Mouse (Mus musculus): ENCODE data around the gene Rgs16. TPM values are rescaled to one million over a fixed set of nuclear protein-coding genes. Genes with fewer than 3 reads are reported as not detected.

Rgs16 gene
- total RNA-seq, 2 experiments from 2014 or later: 1.3 to 6.1 TPM

Other genes starting within 250 kb of the Rgs16 start
- 1 to 10 TPM; 4.2 to 5.0 TPM for gene Npl, start 190.3 kb upstream of the Rgs16 start, total RNA-seq (2021)
- gene Rgs8, start 87.3 kb upstream of the Rgs16 start, total RNA-seq (2021): not detected
- gene Rnasel, start 9.1 kb downstream of the Rgs16 start, total RNA-seq (2021): 1 to 10 TPM; 7.1 to 9.0 TPM
- gene Rgsl1, start 103.8 kb downstream of the Rgs16 start, total RNA-seq (2021): under 1 TPM in 1 of 2 experiments, not detected in 1; 0.29 TPM
- not detected for gene Teddm1b, start 134.0 kb downstream of the Rgs16 start, total RNA-seq (2021)
- gene Teddm1a, start 151.4 kb downstream of the Rgs16 start, total RNA-seq (2021): not detected
- gene Glul, start 159.6 kb downstream of the Rgs16 start, total RNA-seq (2021): 1,000 to 10,000 TPM; 1,052 to 1,177 TPM
- under 1 TPM; 0.19 to 0.23 TPM for gene Teddm2, start 159.9 kb downstream of the Rgs16 start, total RNA-seq (2021)

All from adrenal gland, adult 18-20 months (tissue).